Mouse (Mus musculus): ENCODE measurements at regions not wholly inside any gene's neighbourhood (a gene's known extent, or its start where the extent isn't known, plus 50 kb on each side); places are given as distances from the start of the nearest gene placed in this dataset.
"Not testable (repeated sequence)": the region's sequence is repeated elsewhere in the genome, so short reads cannot be mapped to it uniquely, and the experiment has no call there.

- TF ChIP-seq CTCF (IDR thresholded peaks at IDR 0.05; ENCODE audit: low read depth, low read length); POLR2A (IDR thresholded peaks at IDR 0.05; ENCODE audit: extremely low read depth, insufficient read depth, low read length): not testable (repeated sequence)
Measured at GRCm38 (mm10) chr12:3161666-3162065, 148.1 kb downstream of the Rab10 start.

All from liver, adult 2 months (tissue).